In the genomic region with DNA sequence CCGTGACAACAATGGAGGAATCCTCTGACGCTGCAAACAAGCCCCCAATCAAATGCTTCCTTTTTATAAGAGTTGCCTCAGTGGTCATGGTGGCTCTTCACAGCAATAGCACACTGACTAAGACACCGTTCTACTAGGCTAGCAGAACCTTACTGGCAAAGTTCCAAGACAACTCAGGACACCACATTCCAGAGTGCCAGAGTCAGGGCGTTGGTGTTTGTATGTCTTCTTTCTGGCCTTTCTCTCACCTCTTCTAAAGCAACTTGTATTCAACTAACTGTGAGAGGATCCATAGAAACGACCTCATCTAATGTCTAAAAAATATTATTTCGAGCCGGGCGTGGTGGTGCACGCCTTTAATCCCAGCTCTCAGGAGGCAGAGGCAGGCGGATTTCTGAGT, we compare ENCODE assay signal across 14 mouse cellular contexts. TPM values are rescaled to one million over a fixed set of nuclear protein-coding genes. Genes with fewer than 3 reads are reported as not detected.
DNase-seq lines count a peak whose midpoint lies in the region; ATAC-seq and TF ChIP-seq lines count a peak whose summit lies in the region.
"Had no signal": no experiment of that assay in that cellular context is flagged by ENCODE, and none has a peak within 500 bp of the region (broad histone marks: within the 10 kb centered on the region; RNA-seq: fewer than 3 reads in every experiment).

No protein-coding gene starts in this region.

- no peak for TF ChIP-seq POLR2A in spleen, adult 2 months (IDR thresholded peaks at IDR 0.05; ENCODE audit: low read depth, low read length)

- H3K4me2 ChIP-seq in heart, embryonic 15.5 days = no peak overlapping the region
- no peak overlapping the region for H3K4me2 ChIP-seq in heart, embryonic 12.5 days
- H3K4me2 ChIP-seq: midbrain, embryonic 15.5 days had no signal

- no peak overlapping the region for H3K4me3 ChIP-seq in heart, embryonic 15.5 days
- H3K4me3 ChIP-seq in heart, embryonic 12.5 days = no peak overlapping the region
- no peak overlapping the region for H3K4me3 ChIP-seq in spleen, adult 2 months (ENCODE audit: extremely low read depth, insufficient read depth, insufficient read length)
- H3K4me3 ChIP-seq: midbrain, embryonic 15.5 days had no signal

- DNase-seq in spleen, adult 2 months (ENCODE audit: low read depth in 1 of 2, low spot score in 2 of 2) = no peak
- no peak for DNase-seq in spleen, postnatal 36 days (ENCODE audit: low spot score in 2 of 2)
- peak; percentile 53 for DNase-seq in kidney, postnatal 14 days
- no peak for DNase-seq in layer of hippocampus, adult 18-20 months (ENCODE audit: low spot score in 2 of 2)
- DNase-seq in layer of hippocampus, postnatal 10 days (ENCODE audit: low spot score in 2 of 2) = no peak
- DNase-seq in urinary bladder, adult 18-20 months (ENCODE audit: low spot score in 2 of 2) = no peak
- DNase-seq: lung, adult 2 months had no signal

- no peak for ATAC-seq in heart, embryonic 15.5 days (replicated peaks; ENCODE audit: insufficient number of reproducible peaks, insufficient read depth, low FRiP score, low read depth)
- ATAC-seq in heart, embryonic 12.5 days (ENCODE audit: insufficient number of reproducible peaks, low FRiP score) = no peak
- ATAC-seq: midbrain, embryonic 15.5 days had no signal

- no peaks in the 10 kb centered on the region; the same call in 1 of the 2 replicates for H3K36me3 ChIP-seq in heart, embryonic 15.5 days
- peaks cover 4% of the 10 kb centered on the region; the same call in 1 of the 2 replicates for H3K36me3 ChIP-seq in heart, embryonic 12.5 days
- H3K36me3 ChIP-seq in spleen, adult 2 months (ENCODE audit: control insufficient read depth, insufficient read depth, low read length) = peaks cover 11% of the 10 kb centered on the region
- H3K36me3 ChIP-seq: midbrain, embryonic 15.5 days had no signal

- no peaks in the 10 kb centered on the region for H3K27me3 ChIP-seq in heart, embryonic 15.5 days
- no peaks in the 10 kb centered on the region for H3K27me3 ChIP-seq in heart, embryonic 12.5 days (replicated peaks)
- no peaks in the 10 kb centered on the region for H3K27me3 ChIP-seq in spleen, adult 2 months (ENCODE audit: control insufficient read depth, insufficient read depth, low read length)
- H3K27me3 ChIP-seq: CH12.LX; midbrain, embryonic 15.5 days had no signal

- no peak for TF ChIP-seq CTCF in spleen, adult 2 months (IDR thresholded peaks at IDR 0.05; ENCODE audit: extremely low read depth, insufficient read depth, insufficient read length, insufficient replicate concordance)

- H3K9ac ChIP-seq in heart, embryonic 15.5 days = no peak overlapping the region
- H3K9ac ChIP-seq in heart, embryonic 12.5 days = no peak overlapping the region
- H3K9ac ChIP-seq: midbrain, embryonic 15.5 days had no signal

- WGBS in heart, embryonic 15.5 days = 61% methylated on average over 10 of the region's 10 CpGs
- 65% methylated on average over 10 of the region's 10 CpGs for WGBS in heart, embryonic 12.5 days
- 83% methylated on average over 10 of the region's 10 CpGs for WGBS in spleen, adult 2 months

- 0 out of 2 replicates have a peak overlapping the region, but pooled peaks have one; percentile 41 for H3K27ac ChIP-seq in heart, embryonic 15.5 days
- no peak overlapping the region for H3K27ac ChIP-seq in heart, embryonic 12.5 days (ENCODE audit: poor library complexity, severe bottlenecking)
- peak overlapping the region; percentile 96 for H3K27ac ChIP-seq in spleen, adult 2 months (ENCODE audit: insufficient read depth, low read length)
- H3K27ac ChIP-seq: midbrain, embryonic 15.5 days had no signal

- no peaks in the 10 kb centered on the region for H3K9me3 ChIP-seq in heart, embryonic 15.5 days (replicated peaks)
- no peaks in the 10 kb centered on the region for H3K9me3 ChIP-seq in heart, embryonic 12.5 days (replicated peaks)
- H3K9me3 ChIP-seq: midbrain, embryonic 15.5 days had no signal

- peaks cover 26% of the 10 kb centered on the region for H3K4me1 ChIP-seq in heart, embryonic 15.5 days (replicated peaks)
- H3K4me1 ChIP-seq in heart, embryonic 12.5 days (replicated peaks) = peaks cover 59% of the 10 kb centered on the region
- peaks cover 26% of the 10 kb centered on the region; the same call in 1 of the 2 replicates for H3K4me1 ChIP-seq in spleen, adult 2 months (ENCODE audit: control insufficient read depth, insufficient read depth, insufficient read length)
- H3K4me1 ChIP-seq: midbrain, embryonic 15.5 days had no signal

RNA-seq across cellular contexts. Expression of gene Trim25, which starts 24.3 kb away (rescaled TPM):
- polyA plus RNA-seq in heart, embryonic 15.5 days (2015; fragmentation: Nextera tagmentation; extraction: Ambion mirVana) = 14.3 and 21.6 TPM in 2 replicates
- polyA plus RNA-seq in heart, embryonic 12.5 days (2016; fragmentation: Nextera tagmentation; extraction: Ambion mirVana) = 15.2 and 15.3 TPM in 2 replicates
- polyA plus RNA-seq in spleen, adult 2 months (2012; rRNA removed) = 41.5 and 67.0 TPM in 2 replicates
- total RNA-seq in layer of hippocampus, adult 18-20 months (2021) = 1 to 10 TPM; 3.6 to 3.7 TPM
- 1 to 10 TPM; 4.6 to 7.1 TPM for total RNA-seq in layer of hippocampus, postnatal 10 days (2021)

RNA-seq across cellular contexts. Expression of gene Dgke, which starts 43.2 kb away (rescaled TPM):
- 5.7 and 7.4 TPM in 2 replicates for polyA plus RNA-seq in heart, embryonic 15.5 days (2015; fragmentation: Nextera tagmentation; extraction: Ambion mirVana)
- polyA plus RNA-seq in heart, embryonic 12.5 days (2016; fragmentation: Nextera tagmentation; extraction: Ambion mirVana) = 7.2 and 8.2 TPM in 2 replicates
- polyA plus RNA-seq in spleen, adult 2 months (2012; rRNA removed) = 3.9 and 6.9 TPM in 2 replicates
- total RNA-seq in layer of hippocampus, adult 18-20 months (2021) = 10 to 100 TPM; 46.7 to 48.0 TPM
- 10 to 100 TPM; 35.4 to 37.8 TPM for total RNA-seq in layer of hippocampus, postnatal 10 days (2021)

RNA-seq across cellular contexts. Expression of gene Gm525, which starts 50.2 kb away (rescaled TPM):
- 1.1 and 5.0 TPM in 2 replicates for polyA plus RNA-seq in heart, embryonic 15.5 days (2015; fragmentation: Nextera tagmentation; extraction: Ambion mirVana)
- polyA plus RNA-seq in heart, embryonic 12.5 days (2016; fragmentation: Nextera tagmentation; extraction: Ambion mirVana) = not detected in 2 replicates
- not detected in 2 replicates for polyA plus RNA-seq in spleen, adult 2 months (2012; rRNA removed)
- total RNA-seq in layer of hippocampus, adult 18-20 months (2021) = not detected
- total RNA-seq in layer of hippocampus, postnatal 10 days (2021) = not detected
- total RNA-seq: heart, adult 18-20 months had no signal
- polyA plus RNA-seq: midbrain, embryonic 15.5 days; neural tube, embryonic 14.5 days had no signal

RNA-seq across cellular contexts. Expression of gene Coil, which starts 53.4 kb away (rescaled TPM):
- polyA plus RNA-seq in heart, embryonic 15.5 days (2015; fragmentation: Nextera tagmentation; extraction: Ambion mirVana) = 8.6 and 11.0 TPM in 2 replicates
- polyA plus RNA-seq in heart, embryonic 12.5 days (2016; fragmentation: Nextera tagmentation; extraction: Ambion mirVana) = 15.5 and 16.1 TPM in 2 replicates
- polyA plus RNA-seq in spleen, adult 2 months (2012; rRNA removed) = 3.9 and 4.0 TPM in 2 replicates
- total RNA-seq in layer of hippocampus, adult 18-20 months (2021) = 10 to 100 TPM; 20.5 to 21.1 TPM
- total RNA-seq in layer of hippocampus, postnatal 10 days (2021) = 10 to 100 TPM; 20.0 to 20.2 TPM

RNA-seq across cellular contexts. Expression of gene Elobl, which starts 56.7 kb away (rescaled TPM):
- polyA plus RNA-seq in heart, embryonic 15.5 days (2015; fragmentation: Nextera tagmentation; extraction: Ambion mirVana) = not detected in 2 replicates
- polyA plus RNA-seq in heart, embryonic 12.5 days (2016; fragmentation: Nextera tagmentation; extraction: Ambion mirVana) = not detected in 2 replicates
- 0.31 and 0.75 TPM in 2 replicates for polyA plus RNA-seq in spleen, adult 2 months (2012; rRNA removed)
- not detected for total RNA-seq in layer of hippocampus, adult 18-20 months (2021)
- total RNA-seq in layer of hippocampus, postnatal 10 days (2021) = not detected
- total RNA-seq: CH12.LX; heart, adult 18-20 months had no signal
- polyA plus RNA-seq: cortical plate, adult 2 months; midbrain, embryonic 15.5 days; neural tube, embryonic 14.5 days had no signal
